Mouse (Mus musculus) spleen, adult 2 months (tissue): ENCODE measurements around the gene Odf4.

ENCODE experiments used
- CTCF ChIP-seq: fragments of 200-500 bp; IDR thresholded peaks from 2 replicates; pipeline ENCODE4 v1.5.1; 2011; ENCODE audit warnings: mild to moderate bottlenecking, inconsistent platforms; ENCODE audit not compliant: insufficient read depth, insufficient read length, insufficient replicate concordance; ENCODE audit errors: extremely low read depth
- POLR2A ChIP-seq: fragments of 200-500 bp; IDR thresholded peaks from 2 replicates; pipeline ENCODE4 v1.6.1; 2011; ENCODE audit warnings: low read depth, low read length, inconsistent platforms

DNA sequence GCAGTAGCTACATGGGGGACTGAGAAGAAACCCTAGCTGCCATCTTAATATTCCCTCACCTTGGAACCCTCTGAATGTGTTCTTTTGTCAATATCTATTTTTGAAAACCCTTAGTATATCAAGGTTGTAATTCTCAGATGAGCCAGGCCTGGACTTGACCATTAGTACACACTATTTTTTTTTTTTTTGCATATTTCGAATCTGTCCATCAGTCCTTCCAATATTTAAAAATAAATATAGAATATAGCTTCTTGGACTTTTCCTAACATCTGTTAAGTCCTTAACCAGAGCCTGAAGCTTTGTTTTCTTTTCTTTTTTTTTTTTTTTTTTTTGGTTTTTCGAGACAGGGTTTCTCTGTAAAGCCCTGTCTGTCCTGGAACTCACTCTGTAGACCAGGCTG is 43.0 kb downstream of the Odf4 start:
- TF ChIP-seq CTCF (no peak), POLR2A (no peak)
